Mouse (Mus musculus) ES-E14 (cell line): ENCODE results near the gene Mrpl30.
A peak's percentile ranks its signal among the peaks of the same experiment; 100 is the strongest.

Experiments used
- CHD2 ChIP-seq: IDR thresholded peaks from 2 replicates; pipeline ENCODE4 v1.6.1; 2014; ENCODE audit warnings: mild to moderate bottlenecking, low read depth, low read length, inconsistent platforms
- HCFC1 ChIP-seq: IDR thresholded peaks from 2 replicates; pipeline ENCODE4 v1.6.1; 2012; ENCODE audit warnings: low read length, inconsistent platforms, borderline replicate concordance; ENCODE audit not compliant: insufficient read depth
- MAFK ChIP-seq: IDR thresholded peaks from 2 replicates; pipeline ENCODE4 v1.6.1; 2014; ENCODE audit warnings: mild to moderate bottlenecking, low read depth, low read length, inconsistent platforms; ENCODE audit not compliant: insufficient read depth
- ZC3H11A ChIP-seq: IDR thresholded peaks from 2 replicates; pipeline ENCODE4 v1.6.1; 2012; ENCODE audit warnings: low read depth, mild to moderate bottlenecking, inconsistent platforms, low read length, borderline replicate concordance
- ZNF384 ChIP-seq: IDR thresholded peaks from 2 replicates; pipeline ENCODE4 v1.6.1; 2012; ENCODE audit warnings: low read depth, low read length, inconsistent platforms

DNA sequence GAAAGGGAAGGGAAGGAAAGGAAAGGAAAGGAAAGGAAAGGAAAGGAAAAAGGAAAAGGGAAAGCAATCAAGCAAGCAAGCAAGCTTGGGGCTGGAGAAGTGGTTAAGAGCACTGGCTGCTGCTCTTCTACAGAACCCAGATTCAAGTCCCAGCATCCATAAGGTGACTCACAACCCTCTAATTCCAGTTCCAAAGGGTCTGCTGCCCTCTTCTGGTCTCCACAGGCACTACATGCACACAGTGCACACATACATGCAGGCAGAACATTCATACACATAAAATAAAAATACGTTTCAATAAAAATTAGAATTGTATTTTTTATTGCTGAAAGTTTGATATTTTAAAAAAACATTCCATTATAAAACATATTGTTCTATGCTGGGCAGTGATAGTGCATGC lies 23.2 kb upstream of the Mrpl30 start:
- TF ChIP-seq MAFK, result no peak
- TF ChIP-seq ZNF384, result no peak
- no peak for TF ChIP-seq CHD2
- peak; percentile 91 for TF ChIP-seq ZC3H11A
- no peak for TF ChIP-seq HCFC1
